Mouse (Mus musculus) forelimb bud, embryonic 11.5 days (tissue): ENCODE data around the gene Aamp.
"Not testable (repeated sequence)": the region's sequence is repeated elsewhere in the genome, so short reads cannot be mapped to it uniquely, and the experiment has no call there.

Experiments used
- DNase-seq: peaks from one replicate; pipeline ENCODE4 v3.0.0-alpha.2; 2012; ENCODE audit warnings: low read depth, low spot score

Gene Aamp

DNA sequence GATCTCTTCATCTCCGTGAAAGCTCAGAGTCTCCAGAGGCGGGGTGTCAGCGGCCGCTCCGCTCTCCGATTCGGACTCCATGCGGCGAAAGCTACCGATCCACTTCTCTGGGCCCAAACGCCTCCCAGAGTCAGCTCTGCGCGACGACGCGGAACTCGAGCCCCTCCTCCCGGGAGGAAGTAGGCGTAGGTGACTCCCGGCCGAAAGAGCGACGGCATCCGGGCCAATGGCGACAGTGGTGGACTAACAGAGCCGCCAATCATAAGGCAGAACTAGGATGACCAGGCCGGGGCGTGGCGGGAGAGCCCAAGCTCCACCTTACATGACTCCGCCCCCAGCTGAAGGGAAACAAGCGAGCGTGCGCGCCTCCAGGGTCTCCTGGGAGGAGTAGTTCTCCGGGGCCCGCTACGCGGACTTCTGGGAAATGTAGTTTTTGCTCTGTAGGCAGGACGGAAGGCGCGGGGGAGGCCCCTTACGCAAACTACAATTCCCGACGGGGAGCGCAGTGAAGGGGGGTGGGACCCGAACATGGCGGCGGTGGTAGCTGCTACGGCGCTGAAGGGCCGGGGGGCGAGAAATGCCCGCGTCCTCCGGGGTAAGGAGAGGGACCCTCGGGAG lies at the start of gene Aamp, which contains the start of gene Pnkd:
Aamp (minus strand) TSS at position 196 of the 618 bp plus-strand sequence.
Pnkd (plus strand) TSS at position 388 of the 618 bp plus-strand sequence.
- peak; percentile 100 for DNase-seq

DNA sequence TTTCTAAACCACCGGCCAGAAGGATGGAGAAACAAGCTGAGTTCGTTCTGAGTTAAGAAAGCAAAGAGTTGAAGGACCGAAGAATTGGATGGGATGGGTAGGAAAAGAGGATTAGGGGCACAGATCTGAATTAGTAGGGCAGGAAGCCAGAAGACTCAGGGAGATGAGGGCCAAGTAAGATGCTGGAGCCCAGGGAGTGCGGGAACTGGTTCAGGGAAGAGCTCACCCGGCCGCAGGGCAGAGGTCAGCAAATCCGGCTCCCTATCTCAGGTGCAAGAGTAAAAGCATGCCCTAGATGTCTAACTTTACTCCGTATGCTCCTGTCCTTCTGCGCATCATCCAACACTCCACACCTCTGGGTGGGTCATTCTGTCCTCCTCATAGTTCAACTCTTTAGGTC lies 48.4 kb upstream of the Aamp start:
- no peak for DNase-seq

- DNase-seq, result peak; percentile 97
Measured at GRCm38 (mm10) chr1:74332241-74332763, 47.8 kb upstream of the Aamp start.

DNA sequence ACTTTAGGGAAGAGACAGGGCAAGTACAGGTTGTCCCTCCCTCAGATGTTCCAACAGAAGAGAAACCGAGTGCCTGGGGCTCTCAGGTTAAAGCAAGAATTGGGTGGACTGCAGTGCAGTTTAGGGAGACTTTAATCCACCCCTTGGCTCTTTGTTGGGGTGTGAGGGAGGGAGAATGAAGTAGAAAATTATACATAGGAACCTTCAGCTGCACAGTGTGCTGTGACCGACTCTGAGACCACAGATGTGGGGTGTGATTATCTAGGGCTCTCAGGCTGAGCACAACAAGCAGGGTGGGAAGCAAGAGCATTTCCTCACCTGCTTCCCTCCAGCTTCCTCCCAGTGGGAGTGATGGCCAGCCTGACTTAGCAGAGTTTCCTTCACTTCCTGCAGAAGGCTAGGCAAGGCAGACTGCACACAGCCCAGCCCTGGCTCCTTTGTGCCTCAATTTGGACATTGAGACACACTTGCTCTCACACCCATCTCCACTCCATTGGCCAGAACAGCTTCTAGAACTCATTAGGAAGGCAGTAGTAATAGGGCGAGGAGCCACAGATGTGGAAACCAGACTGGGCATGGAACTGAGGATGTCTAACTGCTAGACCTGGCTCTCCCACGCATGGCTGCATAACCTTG lies 46.6 kb upstream of the Aamp start:
- no peak for DNase-seq

DNA sequence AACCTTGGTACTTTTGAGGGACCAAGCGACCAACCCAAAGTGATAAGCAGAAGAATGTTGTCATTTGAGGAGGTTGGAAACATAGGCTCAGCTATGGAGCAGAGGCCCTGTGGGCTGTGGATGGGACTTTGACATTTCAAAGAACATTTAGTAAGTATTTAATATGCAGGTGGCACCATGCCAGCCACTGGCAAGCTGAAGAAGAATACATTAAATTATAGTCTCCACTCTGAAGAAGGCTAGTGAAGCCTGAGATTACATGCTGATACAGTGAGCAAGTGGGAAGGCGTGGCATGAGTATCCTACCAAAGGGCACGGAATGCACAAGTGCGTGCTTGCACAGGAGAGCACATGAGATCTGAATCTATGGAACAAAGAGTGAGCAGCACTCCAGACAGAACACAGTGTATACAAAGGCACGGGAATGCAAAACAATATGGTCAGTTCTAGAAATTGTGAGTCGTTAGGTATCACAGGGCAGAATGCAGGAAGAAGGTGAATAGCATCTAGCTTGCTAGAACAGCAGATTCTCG lies 45.4 kb upstream of the Aamp start:
- DNase-seq, result no peak

GRCm38 (mm10) chr1:74326916-74327315 lies 42.4 kb upstream of the Aamp start:
- not testable (repeated sequence) for DNase-seq

DNA sequence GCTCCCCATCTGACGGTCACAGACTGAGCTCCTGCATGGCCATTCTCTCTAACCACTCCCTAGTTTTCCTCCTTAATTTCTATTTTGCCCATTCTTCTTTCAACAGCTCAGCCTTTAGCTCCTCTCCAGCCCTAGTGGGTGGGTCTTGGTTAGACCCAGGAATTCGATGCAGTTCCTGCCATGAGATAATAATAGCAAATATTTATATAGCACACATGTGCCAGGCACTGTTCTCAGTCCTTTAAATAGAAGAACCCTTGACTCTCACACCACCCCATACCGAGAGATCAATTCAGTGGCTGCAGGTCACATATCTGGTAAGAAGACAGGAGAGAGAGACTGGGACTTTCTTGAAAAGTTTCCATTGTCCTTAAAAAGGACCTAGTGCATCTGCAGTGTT lies 36.9 kb upstream of the Aamp start:
- no peak for DNase-seq

DNA sequence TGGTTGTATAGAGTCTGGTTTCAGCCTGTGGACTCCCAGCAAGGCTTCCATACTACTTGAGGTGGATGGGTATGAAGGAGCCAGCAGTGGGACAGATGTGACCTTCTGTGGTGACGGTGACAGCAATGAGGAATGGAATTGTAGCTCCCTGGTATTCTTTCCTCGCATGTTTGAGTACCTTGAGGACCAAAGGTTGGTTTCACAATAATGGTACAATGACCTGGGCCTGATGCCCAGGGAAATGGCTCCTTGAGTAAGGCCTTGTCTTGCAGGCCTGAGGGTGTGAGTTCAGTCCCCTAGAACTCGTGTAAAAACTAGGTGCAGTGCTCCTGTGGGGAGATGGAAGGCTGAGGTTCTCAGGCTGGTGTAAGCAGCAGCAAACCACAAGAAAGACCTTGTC lies 34.2 kb upstream of the Aamp start:
- no peak for DNase-seq

- no peak for DNase-seq
Measured at GRCm38 (mm10) chr1:74316114-74316827, 31.7 kb upstream of the Aamp start.

GRCm38 (mm10) chr1:74314796-74315195 lies 30.3 kb upstream of the Aamp start:
- no peak for DNase-seq

- peak; percentile 80 for DNase-seq
Measured at GRCm38 (mm10) chr1:74313049-74313692, 28.6 kb upstream of the Aamp start.

- DNase-seq, result no peak
Measured at GRCm38 (mm10) chr1:74309767-74310166, 25.2 kb upstream of the Aamp start.

DNA sequence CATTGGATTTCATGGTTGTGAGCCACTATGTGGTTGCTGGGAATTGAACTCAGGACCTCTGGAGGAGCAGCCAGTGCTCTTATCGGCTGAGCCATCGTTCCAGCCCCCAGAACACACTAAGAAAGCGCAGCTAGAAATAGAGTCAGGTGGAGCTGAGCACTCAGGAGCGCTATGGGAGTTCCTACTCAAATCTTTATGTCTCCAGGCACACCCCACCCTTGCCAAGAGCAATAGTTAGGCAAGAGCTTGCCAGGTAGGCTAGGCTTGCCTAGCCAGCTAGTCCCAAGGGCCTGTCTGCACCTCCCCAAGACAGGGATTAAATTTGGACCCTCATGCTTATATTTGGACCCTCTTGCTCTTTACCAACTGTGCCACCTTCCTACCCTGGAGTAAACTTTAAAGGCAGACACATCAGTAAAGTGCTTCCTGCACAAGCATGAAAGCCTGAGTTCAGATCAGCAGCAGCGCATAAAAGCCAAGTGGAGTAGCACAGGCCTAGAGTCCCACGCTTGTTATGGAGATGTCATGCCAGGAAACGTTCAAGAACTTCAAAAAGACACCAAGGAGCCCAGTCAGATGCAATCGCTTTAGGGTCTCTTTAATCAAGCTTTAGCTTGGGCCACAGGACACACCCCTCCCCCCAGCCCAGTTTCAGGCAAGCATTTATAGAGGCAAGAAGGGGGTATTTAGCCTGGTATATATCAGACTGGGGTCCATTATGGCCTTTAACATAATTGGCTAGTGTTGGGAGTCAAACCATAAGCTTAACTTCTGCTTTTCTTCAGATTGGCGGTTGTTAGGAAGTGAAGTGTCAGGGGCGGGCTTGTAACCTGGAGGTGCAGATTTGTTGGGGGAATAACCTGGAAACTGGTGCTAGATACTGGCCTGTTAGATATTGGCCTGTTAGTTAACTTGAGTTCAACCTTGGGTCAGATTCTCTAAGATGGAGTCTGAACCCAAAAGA lies 23.7 kb upstream of the Aamp start:
- no peak for DNase-seq

- no peak for DNase-seq
Measured at GRCm38 (mm10) chr1:74307146-74307545, 22.6 kb upstream of the Aamp start.

- DNase-seq, result no peak
Measured at GRCm38 (mm10) chr1:74305522-74305921, 21.0 kb upstream of the Aamp start, which contains the start of gene Tmbim1. Tmbim1 (minus strand) TSS chr1:74305622.

DNA sequence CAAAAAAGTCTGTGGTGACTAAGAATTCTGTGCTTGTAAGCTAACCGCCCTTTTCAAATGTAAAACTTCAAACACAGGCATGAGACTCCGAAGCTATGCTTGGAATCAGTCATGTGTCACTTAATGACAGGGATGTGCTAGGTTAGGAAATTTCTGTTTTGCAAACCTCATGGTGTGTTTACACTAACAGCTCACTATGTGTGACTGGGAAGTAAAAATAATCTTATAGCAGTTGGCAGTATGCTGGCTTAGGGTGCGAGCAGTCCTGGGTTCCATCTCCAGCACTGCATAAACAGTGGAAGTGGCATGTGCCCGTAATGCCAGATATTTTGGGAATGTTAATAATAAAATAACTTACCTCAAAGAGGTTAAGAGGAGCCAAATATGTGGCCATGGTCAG lies 20.4 kb upstream of the Aamp start:
- no peak for DNase-seq

DNA sequence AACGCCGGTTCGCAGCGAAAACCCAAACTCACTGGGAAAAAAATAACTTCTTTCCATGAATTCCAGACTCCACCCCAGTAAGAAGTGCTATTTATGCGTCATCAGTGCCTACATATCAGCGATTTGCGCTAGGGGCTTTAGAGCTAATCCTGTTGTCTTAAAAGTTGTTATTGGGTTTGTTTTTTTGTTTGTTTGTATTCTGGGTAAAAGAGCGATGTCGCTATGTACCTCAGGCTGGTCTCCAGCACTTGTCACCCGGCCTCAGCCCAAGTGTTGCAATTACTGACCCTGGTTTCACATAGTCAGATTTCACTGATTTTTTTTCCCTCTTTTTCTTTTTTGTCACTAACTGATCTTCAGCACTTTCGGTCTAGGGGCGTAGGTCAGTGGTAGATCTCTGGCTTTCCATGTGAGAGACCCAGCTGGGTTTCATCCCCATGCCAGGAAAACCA lies 19.8 kb upstream of the Aamp start:
- no peak for DNase-seq

DNA sequence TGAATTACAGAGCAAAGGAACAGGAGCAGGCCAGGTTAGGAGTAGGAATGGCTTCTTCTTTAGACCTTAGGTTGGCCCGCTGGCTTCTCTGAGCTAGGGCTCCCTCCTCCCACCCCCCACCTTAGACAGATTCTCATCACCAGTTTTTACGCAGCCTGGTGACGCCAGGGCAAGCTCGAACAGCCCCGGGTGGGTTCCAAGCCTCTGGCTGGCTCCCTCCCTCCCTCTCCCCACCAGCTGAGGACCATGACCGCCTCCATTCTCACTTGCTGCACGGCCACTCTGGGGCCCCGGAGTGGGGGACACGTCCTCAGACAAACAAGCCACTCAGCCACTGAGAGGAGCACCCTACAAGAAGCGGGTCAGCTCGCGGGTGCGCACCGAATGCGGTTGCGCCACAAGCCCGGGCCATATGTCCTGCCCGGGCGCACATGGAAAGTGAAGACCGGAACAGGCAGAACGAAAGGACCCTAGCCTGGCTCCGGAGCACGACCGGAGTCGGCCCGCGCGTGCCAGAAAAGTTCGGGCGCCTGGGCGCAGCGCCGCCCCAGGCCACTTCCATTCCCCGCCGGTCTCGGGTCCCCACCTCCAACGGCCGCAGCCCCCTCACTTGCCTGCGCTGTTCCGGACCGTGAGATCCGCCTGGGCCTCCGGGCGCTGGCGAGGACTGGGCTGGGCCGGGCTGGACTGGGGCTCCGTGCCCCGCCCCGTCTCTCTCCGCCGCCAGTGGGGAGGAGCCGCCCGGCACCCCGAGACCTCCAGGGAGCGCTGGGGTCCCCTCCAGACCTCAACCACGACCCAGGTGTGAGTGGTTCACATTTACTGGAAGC lies 19.2 kb upstream of the Aamp start:
- no peak for DNase-seq

- DNase-seq, result no peak
Measured at GRCm38 (mm10) chr1:74302835-74303234, 18.3 kb upstream of the Aamp start.

- no peak for DNase-seq
Measured at GRCm38 (mm10) chr1:74302229-74302628, 17.7 kb upstream of the Aamp start.
